In the genomic region with DNA sequence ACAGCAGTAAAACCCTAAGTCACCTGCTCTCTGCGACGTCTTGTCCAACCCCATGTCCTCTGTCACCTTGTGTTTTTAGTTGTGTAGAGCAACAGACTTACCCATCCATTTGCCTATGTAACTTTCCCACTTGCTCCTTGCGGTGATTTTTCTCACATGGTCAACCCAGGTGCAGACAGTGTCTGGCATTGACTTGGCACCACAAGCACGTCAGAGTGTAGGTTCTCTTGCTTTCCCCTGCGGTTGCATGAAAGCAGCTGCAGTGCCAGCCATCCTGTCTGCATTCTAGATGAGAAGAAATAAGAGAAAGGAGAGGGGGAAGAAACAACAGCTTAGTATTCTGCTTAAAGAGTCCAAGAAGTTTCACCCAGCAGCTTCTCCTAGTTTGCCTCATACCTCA, we compare ENCODE assay signal across 16 mouse cellular contexts.
"Had no signal": no experiment of that assay in that cellular context is flagged by ENCODE, and none has a peak within 500 bp of the region (broad histone marks: within the 10 kb centered on the region; RNA-seq: fewer than 3 reads in every experiment).

No protein-coding gene starts in this region.

- H3K27ac ChIP-seq: neural tube, embryonic 15.5 days; stomach, embryonic 15.5 days; stomach, postnatal 0 days had no signal

- H3K36me3 ChIP-seq: neural tube, embryonic 13.5 days; neural tube, embryonic 15.5 days; stomach, embryonic 15.5 days had no signal

- H3K4me3 ChIP-seq: neural tube, embryonic 13.5 days; neural tube, embryonic 15.5 days; stomach, embryonic 15.5 days had no signal

- H3K9me3 ChIP-seq: neural tube, embryonic 13.5 days; neural tube, embryonic 15.5 days; stomach, embryonic 15.5 days had no signal

- H3K27me3 ChIP-seq: neural tube, embryonic 13.5 days; neural tube, embryonic 15.5 days; stomach, embryonic 15.5 days had no signal

- H3K4me2 ChIP-seq: neural tube, embryonic 13.5 days; neural tube, embryonic 15.5 days; stomach, embryonic 15.5 days had no signal

- H3K9ac ChIP-seq: neural tube, embryonic 13.5 days; neural tube, embryonic 15.5 days; stomach, embryonic 15.5 days had no signal

- DNase-seq: retina, postnatal 1 day; right cerebral cortex, adult 18-20 months; right cerebral cortex, postnatal 14 days; right cerebral cortex, postnatal 25 days; right cerebral cortex, postnatal 4 days; spleen, adult 18-20 months; thymus, adult 18-20 months; thymus, adult 2 months; thymus, postnatal 14 days; thymus, postnatal 25 days; thymus, postnatal 36 days; thymus, postnatal 4 days had no signal
